Comparison of ENCODE assay signal across 27 mouse cellular contexts in genomic region chr11:17377859-17378258, GRCm38 (mm10).
"Had no signal": no experiment of that assay in that cellular context is flagged by ENCODE, and none has a peak within 500 bp of the region (broad histone marks: within the 10 kb centered on the region; RNA-seq: fewer than 3 reads in every experiment).

No protein-coding gene starts in this region.

- H3K4me2 ChIP-seq: limb, embryonic 12.5 days; limb, embryonic 13.5 days; limb, embryonic 15.5 days; liver, embryonic 11.5 days; liver, embryonic 12.5 days; liver, embryonic 13.5 days; liver, embryonic 15.5 days; lung, embryonic 14.5 days; lung, embryonic 15.5 days; midbrain, embryonic 11.5 days; midbrain, embryonic 12.5 days; midbrain, embryonic 13.5 days; midbrain, embryonic 15.5 days; neural tube, embryonic 12.5 days had no signal

- H3K36me3 ChIP-seq: limb, embryonic 10.5 days; limb, embryonic 12.5 days; limb, embryonic 13.5 days; limb, embryonic 15.5 days; liver, embryonic 12.5 days; liver, embryonic 13.5 days; liver, embryonic 15.5 days; lung, embryonic 15.5 days; midbrain, embryonic 10.5 days; midbrain, embryonic 12.5 days; midbrain, embryonic 13.5 days; midbrain, embryonic 15.5 days; neural tube, embryonic 12.5 days had no signal

- H3K27me3 ChIP-seq: limb, embryonic 12.5 days; limb, embryonic 13.5 days; limb, embryonic 15.5 days; liver, embryonic 12.5 days; liver, embryonic 13.5 days; liver, embryonic 15.5 days; lung, embryonic 15.5 days; megakaryocyte, embryonic 14.5 days; midbrain, embryonic 12.5 days; midbrain, embryonic 13.5 days; midbrain, embryonic 15.5 days; neural tube, embryonic 12.5 days had no signal

- H3K4me3 ChIP-seq: limb, embryonic 10.5 days; limb, embryonic 12.5 days; limb, embryonic 13.5 days; limb, embryonic 15.5 days; liver, embryonic 12.5 days; liver, embryonic 13.5 days; liver, embryonic 15.5 days; lung, embryonic 15.5 days; megakaryocyte, embryonic 14.5 days; midbrain, embryonic 10.5 days; midbrain, embryonic 12.5 days; midbrain, embryonic 13.5 days; midbrain, embryonic 15.5 days; neural tube, embryonic 12.5 days had no signal

- DNase-seq: left cerebral cortex, postnatal 4 days; liver; liver, embryonic 13.5 days; liver, postnatal 0 days; lung, adult 18-20 months; lung, adult 2 months; lung, embryonic 14.5 days; lung, postnatal 10 days; lung, postnatal 14 days; lung, postnatal 36 days; lung, postnatal 4 days; midbrain, embryonic 14.5 days had no signal
